In the genomic region with DNA sequence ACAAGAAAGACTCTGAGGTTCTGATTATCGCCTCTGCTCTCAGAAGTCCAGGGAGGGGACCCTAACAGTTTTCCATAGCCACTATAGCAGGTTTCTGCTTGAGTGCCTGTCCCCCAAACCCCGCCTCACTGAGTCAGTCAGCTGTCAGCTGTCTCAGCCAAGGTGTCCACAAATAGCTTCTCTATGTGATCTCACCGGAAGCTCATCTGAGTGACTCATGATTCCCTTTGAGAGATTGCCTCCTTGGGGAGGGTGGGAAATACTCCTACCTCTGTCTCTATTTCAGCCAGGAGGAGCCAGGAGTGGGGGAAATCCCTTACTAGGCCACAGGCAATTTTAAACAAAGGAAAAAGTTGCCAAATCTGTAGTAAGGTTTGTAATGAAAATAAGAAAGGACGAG, we compare ENCODE assay signal across 9 mouse cellular contexts.
DNase-seq lines count a peak whose midpoint lies in the region; ATAC-seq and TF ChIP-seq lines count a peak whose summit lies in the region.
"Had no signal": no experiment of that assay in that cellular context is flagged by ENCODE, and none has a peak within 500 bp of the region (broad histone marks: within the 10 kb centered on the region; RNA-seq: fewer than 3 reads in every experiment).

No protein-coding gene starts in this region.

- H3K27me3 ChIP-seq in hindbrain, embryonic 10.5 days (ENCODE audit: insufficient read depth, poor library complexity, severe bottlenecking): peaks cover 6% of the 10 kb centered on the region; the same call in 1 of the 2 replicates
- H3K27me3 ChIP-seq in hindbrain, postnatal 0 days (ENCODE audit: insufficient read depth, low read length): no peaks in the 10 kb centered on the region
- no peaks in the 10 kb centered on the region for H3K27me3 ChIP-seq in heart, embryonic 16.5 days (ENCODE audit: control insufficient read depth, insufficient read depth, low read length)
- H3K27me3 ChIP-seq in hindbrain, embryonic 13.5 days: no peaks in the 10 kb centered on the region

- H3K9ac ChIP-seq in hindbrain, postnatal 0 days (replicated peaks; ENCODE audit: low read length): no peak overlapping the region
- peak overlapping the region; percentile 61 for H3K9ac ChIP-seq in heart, embryonic 16.5 days (ENCODE audit: low read length)
- H3K9ac ChIP-seq in hindbrain, embryonic 13.5 days: no peak overlapping the region

- no peak for DNase-seq in hindbrain, embryonic 10.5 days (ENCODE audit: low spot score)
- no peak for DNase-seq in hindbrain, postnatal 0 days (ENCODE audit: low spot score)
- peak; percentile 81 for DNase-seq in CD4-positive, CD25-positive, alpha-beta regulatory T cell, adult 2 months (ENCODE audit: low read depth, low spot score)
- peak; percentile 22 for DNase-seq in cerebellum, adult 9-10 months
- peak; percentile 67 to 73 for DNase-seq in natural killer cell, adult 2 months (ENCODE audit: low spot score in 2 of 2)
- no peak for DNase-seq in embryo, embryonic 10 days (ENCODE audit: low spot score)

- ATAC-seq in hindbrain, postnatal 0 days: no peak
- peak; percentile 89 for ATAC-seq in heart, embryonic 16.5 days (replicated peaks; ENCODE audit: extremely low read depth, insufficient read depth, low FRiP score)
- ATAC-seq in hindbrain, embryonic 13.5 days (ENCODE audit: low FRiP score): no peak

- WGBS in hindbrain, embryonic 10.5 days: 74% methylated on average over 4 of the region's 4 CpGs
- 67% methylated on average over 4 of the region's 4 CpGs for WGBS in hindbrain, postnatal 0 days
- 28% methylated on average over 4 of the region's 4 CpGs for WGBS in heart, embryonic 16.5 days
- WGBS in hindbrain, embryonic 13.5 days: 69% methylated on average over 4 of the region's 4 CpGs

- H3K4me1 ChIP-seq in hindbrain, embryonic 10.5 days (replicated peaks): peaks cover 39% of the 10 kb centered on the region
- peaks cover 9% of the 10 kb centered on the region for H3K4me1 ChIP-seq in hindbrain, postnatal 0 days (ENCODE audit: insufficient read depth, low read length)
- peaks cover 48% of the 10 kb centered on the region for H3K4me1 ChIP-seq in heart, embryonic 16.5 days (ENCODE audit: control insufficient read depth, insufficient read depth, low read length)
- H3K4me1 ChIP-seq in hindbrain, embryonic 13.5 days (replicated peaks): peaks cover 26% of the 10 kb centered on the region

- H3K36me3 ChIP-seq in hindbrain, embryonic 10.5 days: no peaks in the 10 kb centered on the region
- no peaks in the 10 kb centered on the region for H3K36me3 ChIP-seq in hindbrain, postnatal 0 days (ENCODE audit: insufficient read depth, low read length)
- H3K36me3 ChIP-seq in heart, embryonic 16.5 days (ENCODE audit: control insufficient read depth, insufficient read depth): no peaks in the 10 kb centered on the region
- no peaks in the 10 kb centered on the region for H3K36me3 ChIP-seq in hindbrain, embryonic 13.5 days

- TF ChIP-seq CTCF in hindbrain, postnatal 0 days (IDR thresholded peaks at IDR 0.05; ENCODE audit: low read depth): no peak

- H3K9me3 ChIP-seq in hindbrain, embryonic 10.5 days: no peaks in the 10 kb centered on the region
- H3K9me3 ChIP-seq in hindbrain, postnatal 0 days (ENCODE audit: low read length): no peaks in the 10 kb centered on the region
- no peaks in the 10 kb centered on the region for H3K9me3 ChIP-seq in heart, embryonic 16.5 days (replicated peaks; ENCODE audit: control insufficient read depth, low read length)
- H3K9me3 ChIP-seq in hindbrain, embryonic 13.5 days: no peaks in the 10 kb centered on the region

- 0 out of 2 replicates have a peak overlapping the region, but pooled peaks have one; percentile 1 for H3K27ac ChIP-seq in hindbrain, embryonic 10.5 days
- no peak overlapping the region for H3K27ac ChIP-seq in hindbrain, postnatal 0 days
- peak overlapping the region; percentile 85 for H3K27ac ChIP-seq in heart, embryonic 16.5 days (ENCODE audit: low read length)
- H3K27ac ChIP-seq in hindbrain, embryonic 13.5 days: no peak overlapping the region
- H3K27ac ChIP-seq: layer of hippocampus, adult 2 months had no signal

- no peak overlapping the region for H3K4me3 ChIP-seq in hindbrain, embryonic 10.5 days
- no peak overlapping the region for H3K4me3 ChIP-seq in hindbrain, postnatal 0 days (ENCODE audit: low read length)
- no peak overlapping the region for H3K4me3 ChIP-seq in heart, embryonic 16.5 days (ENCODE audit: low read length)
- H3K4me3 ChIP-seq in hindbrain, embryonic 13.5 days: no peak overlapping the region
- H3K4me3 ChIP-seq: layer of hippocampus, adult 2 months had no signal

- H3K4me2 ChIP-seq in hindbrain, postnatal 0 days (ENCODE audit: low read depth, low read length): no peak overlapping the region
- no peak overlapping the region for H3K4me2 ChIP-seq in heart, embryonic 16.5 days (ENCODE audit: low read depth, low read length)
- no peak overlapping the region for H3K4me2 ChIP-seq in hindbrain, embryonic 13.5 days

Comparison
In these comparisons a context has a peak if more than half of its experiments do, and no peak if none do; other contexts are left out.
1. H3K27ac ChIP-seq: peak in hindbrain, embryonic 10.5 days (single experiment) and heart, embryonic 16.5 days (single experiment); none in hindbrain, postnatal 0 days (single experiment) and hindbrain, embryonic 13.5 days (single experiment).
2. DNase-seq: peak in CD4-positive, CD25-positive, alpha-beta regulatory T cell, adult 2 months (single experiment), cerebellum, adult 9-10 months (single experiment) and natural killer cell, adult 2 months (2 of 2); none in hindbrain, embryonic 10.5 days (single experiment), hindbrain, postnatal 0 days (single experiment) and embryo, embryonic 10 days (single experiment).